Mouse (Mus musculus): Measurements from ENCODE around the gene Pfdn2.

The Pfdn2 gene

DNA sequence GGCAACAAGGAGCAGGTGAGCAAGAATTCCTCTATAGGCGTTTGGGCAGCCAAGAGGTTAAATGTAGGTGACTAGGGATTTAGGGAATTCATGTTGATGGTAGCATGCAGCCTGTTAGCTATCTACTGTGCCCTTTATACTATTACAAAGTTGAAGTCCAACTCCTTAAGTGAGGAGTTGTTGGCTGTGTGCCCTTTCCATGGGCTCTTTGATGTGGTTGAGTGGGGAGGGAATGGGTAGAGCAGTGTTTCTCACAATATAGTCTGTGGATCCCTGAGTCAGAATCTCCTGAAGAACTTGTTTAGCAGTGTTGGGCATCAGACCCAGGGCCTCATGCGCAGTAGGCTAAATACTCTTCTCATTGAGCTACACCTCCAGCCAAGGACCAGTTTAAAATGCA is 11.3 kb downstream of the Pfdn2 start:
- DNase-seq, result no peak

DNA sequence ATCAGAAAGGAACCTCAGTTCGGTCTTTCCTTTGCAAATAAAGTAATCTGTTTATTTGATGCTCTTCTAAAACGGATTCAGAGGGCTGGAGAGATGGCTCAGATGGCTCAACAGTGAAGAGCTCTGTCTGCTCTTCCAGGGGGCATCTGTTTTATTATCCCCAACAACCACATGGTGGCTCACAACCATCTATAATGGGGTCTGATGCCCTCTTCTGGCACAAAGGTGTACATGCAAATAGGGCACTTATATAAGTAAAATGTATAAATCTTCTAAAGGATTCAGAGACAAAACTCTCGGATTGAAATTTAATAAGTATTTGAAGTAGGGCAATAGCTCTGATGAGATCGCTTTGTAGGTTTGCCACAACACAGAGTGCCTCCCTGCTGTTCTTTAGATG is 13.0 kb downstream of the Pfdn2 start:
- DNase-seq, result peak in 1 of 2 experiments; percentile 31

DNA sequence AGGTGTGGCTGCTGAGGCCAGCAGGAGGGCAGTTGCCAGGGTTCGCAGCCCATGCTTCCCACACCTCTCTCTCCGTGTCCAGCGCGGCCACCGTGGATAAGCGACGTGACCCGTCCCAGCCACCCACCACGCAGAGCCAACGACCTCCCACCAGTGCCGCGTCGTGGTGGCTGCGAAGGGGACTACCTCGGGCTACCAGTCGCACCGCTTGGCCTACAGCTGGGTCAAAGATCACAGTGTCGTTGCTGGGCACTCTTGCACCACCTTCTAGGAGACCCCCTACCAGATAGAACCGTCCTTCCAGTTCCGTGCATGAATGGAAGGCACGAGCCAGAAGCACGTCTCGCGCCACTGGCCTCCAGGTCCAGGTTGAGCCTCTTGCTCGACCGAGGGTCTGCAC is 14.8 kb downstream of the Pfdn2 start:
- peak in 1 of 2 experiments; percentile 29 for DNase-seq

DNA sequence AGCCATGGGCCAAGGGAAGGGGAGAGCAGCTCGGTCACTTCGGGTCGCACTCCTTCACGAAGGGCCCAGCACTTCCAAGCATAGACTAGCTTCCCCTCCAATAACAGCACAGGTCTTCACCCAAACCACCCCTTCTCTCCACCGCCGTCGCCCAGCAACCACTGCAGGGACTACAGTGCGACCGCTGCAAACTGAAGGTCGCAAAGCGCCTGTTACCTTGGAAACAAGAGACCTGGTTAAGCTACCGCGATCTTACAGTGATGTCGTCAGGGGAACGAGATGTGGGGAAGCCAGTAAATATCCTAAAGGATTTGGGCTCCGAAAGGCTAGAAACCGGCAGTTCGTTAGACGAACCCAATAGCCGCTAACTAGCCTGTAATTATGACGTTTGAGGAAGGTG is 15.2 kb downstream of the Pfdn2 start, which contains the start of gene Klhdc9:
Klhdc9 (minus strand) TSS at position 143 of the 400 bp plus-strand sequence.
- peak; percentile 80 to 89 for DNase-seq

DNA sequence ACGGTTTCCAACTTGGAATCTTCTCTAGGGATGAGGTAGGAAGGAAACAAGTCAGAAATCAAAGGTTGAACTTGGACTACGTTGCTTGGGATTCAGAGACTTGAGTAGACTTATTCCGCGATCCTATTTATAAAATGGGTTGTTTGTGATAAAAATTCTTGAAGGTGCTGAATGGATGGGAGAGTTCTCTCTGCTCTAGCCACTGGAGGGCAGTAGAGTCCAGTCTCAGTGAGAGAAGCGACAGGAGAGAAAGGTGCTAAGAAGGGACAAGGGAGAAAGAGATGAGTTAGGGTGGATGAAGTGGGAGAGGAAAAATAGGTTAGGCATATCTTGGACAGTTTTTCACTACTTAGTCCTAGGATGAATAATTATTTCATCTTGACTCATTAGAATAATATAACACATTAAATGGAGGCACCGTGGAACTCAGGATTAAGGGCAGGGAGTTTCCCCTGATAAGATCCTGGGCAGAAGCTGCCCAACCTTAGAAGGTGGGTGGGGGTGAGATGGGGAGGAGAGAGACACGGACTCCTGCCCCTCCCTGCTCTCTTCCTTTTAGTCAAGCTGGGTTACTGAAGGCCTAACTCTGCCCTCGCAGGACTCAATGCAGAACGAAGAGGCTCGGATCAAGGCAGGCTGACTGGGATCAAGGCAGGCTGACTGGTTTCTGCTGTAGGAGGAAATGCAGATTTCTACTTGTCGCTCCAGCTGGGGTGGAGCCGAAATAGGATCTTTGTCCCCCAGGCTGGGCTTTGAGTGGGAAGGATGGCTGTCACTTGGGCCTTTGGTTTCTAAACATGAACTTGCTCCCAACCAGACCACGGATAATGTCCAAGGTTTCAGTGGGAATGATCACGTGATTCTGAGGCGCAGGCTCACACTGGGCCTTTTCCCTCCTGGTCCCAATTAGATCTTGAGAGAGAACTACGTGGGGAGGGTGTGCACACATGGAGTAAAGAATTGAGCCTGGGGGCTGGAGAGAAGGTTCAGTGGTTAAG is 15.9 kb downstream of the Pfdn2 start:
- DNase-seq, result peak in 1 of 2 experiments; percentile 52

DNA sequence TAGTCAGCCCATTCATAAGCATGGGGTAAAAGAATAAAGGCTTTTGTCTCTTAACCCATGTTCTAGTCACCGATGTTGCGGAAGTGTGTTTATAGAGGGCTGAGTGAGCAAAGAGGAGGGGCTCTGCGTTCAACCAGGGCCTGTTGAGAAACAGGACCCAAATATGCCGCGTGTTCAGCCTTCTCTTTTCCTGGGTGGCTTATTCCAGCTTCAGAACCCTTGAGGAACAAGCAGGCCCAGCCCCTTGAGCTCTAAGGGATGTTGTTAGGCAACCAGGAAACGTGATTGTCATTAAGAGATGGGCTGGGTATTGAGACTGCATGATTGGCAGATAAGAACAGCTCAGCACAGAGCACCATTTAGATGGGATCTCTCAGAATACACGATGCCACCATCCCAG is 20.5 kb downstream of the Pfdn2 start:
- DNase-seq, result no peak

DNA sequence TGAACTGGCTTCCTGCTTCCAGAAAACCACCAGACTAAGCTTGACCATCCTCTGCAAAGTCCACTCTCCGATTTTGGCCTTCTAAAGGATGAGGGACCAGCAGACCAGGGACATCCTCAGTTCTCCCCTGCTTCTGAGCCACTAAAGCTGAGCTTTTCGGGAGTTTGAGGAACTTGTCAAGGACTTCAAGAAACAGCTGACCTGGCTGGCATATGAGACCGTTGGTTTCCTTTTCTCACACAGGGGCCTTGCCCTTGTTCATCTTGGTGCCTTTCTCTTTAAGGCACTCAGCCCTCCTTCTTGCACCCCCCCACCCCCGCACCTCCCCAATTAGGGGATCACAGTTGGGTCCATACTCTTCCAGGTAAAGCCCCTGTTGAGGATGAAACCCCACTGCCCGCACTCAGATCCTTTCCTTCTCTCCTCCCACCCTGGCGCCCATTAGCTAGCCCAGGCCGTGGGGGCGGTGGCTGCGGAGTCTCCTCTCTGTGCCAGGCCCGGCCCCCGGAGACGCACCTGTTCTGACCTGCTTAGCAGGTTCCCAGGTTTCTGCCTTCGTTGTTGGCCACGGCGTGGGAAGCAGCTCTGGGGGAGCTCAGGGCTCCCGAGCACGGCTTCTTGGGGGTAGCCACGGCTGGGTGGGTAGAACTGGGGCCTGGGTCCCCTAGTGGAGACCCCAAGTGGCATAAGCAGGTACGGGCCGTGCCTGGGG is 24.5 kb downstream of the Pfdn2 start, which contains the start of gene Nectin4:
Nectin4 (plus strand) TSS at position 255 of the 712 bp plus-strand sequence.
- no peak for DNase-seq

DNA sequence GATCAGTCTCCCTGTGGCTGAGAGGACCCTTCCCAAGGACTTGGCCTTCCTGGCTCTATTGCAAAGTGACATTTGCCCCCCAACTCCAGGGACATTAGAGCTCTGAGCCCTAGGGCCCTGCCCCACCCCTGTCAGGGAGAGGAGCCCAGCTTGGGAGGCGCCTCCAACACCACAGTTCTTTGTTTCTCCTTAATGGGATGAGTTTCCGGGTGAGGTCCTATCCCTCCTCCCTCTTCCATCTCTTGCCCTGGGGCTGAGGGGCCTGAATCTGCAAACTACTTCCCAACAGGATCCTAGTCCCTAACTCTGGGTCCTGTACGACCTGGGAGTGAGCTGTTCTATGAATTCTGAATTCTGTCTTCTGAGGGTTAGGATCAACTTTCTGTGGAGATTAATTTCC is 27.4 kb downstream of the Pfdn2 start:
- DNase-seq, result no peak

DNA sequence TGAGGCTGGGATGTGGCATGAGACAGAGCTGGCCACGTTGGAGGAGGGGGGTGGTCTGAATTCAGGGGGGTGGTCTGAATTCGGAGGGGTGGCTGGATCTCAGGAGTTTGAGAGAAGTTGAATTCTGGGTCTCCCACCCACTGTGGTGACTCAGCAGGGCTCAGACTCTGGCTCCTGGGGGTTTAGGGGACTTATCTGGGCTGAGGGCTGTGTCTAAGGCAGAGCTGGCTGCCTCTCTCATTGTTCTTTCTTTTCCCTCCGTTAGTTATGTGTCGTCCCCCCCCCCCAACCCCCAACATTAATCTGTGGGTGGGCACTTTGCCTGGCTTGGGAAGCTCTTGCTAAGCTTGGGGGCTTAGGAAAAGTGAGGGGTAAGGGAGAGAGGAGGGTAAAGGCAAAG is 28.5 kb downstream of the Pfdn2 start:
- DNase-seq, result no peak

DNA sequence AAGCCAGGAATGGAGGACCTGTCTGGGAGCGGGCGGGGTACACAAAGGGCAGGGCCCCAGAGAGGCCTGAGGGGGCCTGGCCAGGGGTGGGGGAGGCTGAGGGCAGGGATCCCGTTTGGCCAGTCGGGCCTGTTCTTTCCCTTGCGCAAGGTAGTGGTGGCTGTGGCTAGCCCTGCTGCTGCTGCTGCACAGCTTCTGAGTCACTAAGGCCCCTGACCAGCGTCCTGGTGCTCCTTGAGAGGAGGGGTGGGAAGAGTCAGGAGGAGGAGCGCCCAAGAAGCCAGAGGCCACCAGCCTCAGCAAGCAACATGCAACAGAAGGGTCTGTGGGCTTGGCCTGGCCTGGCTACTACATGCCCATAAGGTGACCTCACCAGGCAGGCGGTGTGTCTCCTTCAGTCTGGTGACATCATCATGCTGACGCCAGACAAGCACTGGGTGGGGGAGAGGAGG is 30.2 kb downstream of the Pfdn2 start:
- DNase-seq, result no peak

DNA sequence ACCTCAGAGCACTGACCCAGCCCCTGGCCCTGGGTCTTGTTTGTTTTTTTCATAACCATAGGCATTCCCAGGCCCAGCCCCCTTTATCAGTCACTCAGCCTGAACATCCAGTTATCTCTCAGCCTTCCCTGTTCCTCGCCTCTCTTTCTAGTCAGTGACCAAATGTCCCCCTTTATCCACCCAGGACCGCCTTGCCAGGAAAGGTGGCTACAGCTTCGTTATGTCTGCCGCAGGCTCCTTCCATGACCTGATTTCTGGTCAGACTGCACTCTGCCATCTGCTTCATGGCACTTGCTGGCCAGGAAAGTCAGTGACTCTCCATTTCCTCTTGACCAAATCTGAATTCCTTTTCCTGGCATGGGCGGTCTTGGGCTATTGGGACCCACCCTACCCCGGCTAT is 32.8 kb downstream of the Pfdn2 start:
- DNase-seq, result no peak

DNA sequence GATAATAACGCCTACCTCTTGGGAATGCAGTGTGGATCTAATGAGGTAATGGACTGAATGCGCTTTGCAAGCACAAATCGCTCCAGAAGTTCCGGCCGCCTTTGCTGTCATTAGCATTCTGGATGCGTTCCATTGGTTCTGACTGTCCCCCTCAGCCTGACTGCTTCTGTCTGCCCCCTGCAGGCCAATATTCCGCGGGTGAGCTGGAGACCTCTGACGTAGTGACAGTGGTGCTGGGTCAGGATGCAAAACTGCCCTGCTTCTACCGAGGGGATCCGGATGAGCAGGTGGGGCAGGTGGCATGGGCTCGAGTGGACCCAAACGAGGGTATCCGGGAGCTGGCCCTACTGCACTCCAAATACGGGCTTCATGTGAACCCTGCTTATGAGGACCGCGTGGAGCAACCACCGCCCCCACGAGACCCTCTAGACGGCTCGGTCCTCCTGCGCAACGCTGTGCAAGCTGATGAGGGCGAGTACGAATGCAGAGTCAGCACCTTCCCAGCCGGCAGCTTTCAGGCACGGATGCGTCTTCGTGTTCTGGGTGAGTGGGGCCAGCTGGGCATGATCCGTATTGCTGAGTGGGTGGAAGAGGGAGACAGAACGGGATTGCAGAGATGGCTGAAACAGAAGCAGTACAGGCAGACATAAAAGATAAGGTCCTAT is 34.6 kb downstream of the Pfdn2 start:
- peak; percentile 48 to 58 for DNase-seq

DNA sequence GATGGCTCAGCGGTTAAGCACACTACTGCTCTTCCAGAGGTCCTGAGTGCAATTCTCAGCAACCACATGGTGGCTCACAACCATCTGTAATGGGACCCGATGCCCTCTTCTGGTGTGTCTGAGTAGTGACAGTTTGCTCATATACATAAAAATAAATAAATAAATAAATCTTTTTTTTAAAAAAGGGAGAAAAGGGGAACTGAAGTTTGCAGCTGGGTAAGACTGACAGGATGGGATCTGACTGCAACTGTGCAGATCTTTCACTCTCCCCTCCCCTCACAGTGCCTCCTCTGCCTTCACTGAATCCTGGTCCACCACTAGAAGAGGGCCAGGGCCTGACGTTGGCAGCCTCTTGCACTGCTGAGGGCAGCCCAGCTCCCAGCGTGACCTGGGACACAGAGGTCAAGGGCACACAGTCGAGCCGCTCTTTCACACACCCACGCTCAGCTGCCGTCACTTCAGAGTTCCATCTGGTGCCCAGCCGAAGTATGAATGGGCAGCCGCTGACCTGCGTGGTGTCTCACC is 36.7 kb downstream of the Pfdn2 start:
- no peak for DNase-seq

DNA sequence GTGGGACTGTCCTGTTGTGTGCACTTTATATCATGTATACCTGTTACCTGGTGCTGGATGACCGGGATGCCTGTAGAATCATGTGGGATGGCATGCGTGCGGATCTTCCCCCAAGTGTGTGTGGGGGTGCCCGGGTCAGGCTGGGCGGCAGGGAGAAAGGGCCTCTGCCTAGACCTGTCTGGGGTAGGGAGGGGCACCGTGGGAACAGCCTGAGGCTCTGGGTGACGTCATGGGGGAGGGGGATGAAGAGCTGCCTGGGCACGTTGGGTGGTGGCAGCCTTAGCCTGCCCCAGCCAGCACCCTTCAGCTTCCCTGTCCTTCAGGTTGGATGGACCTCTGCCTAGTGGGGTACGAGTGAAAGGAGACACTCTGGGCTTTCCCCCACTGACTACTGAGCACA is 38.9 kb downstream of the Pfdn2 start:
- no peak for DNase-seq

DNA sequence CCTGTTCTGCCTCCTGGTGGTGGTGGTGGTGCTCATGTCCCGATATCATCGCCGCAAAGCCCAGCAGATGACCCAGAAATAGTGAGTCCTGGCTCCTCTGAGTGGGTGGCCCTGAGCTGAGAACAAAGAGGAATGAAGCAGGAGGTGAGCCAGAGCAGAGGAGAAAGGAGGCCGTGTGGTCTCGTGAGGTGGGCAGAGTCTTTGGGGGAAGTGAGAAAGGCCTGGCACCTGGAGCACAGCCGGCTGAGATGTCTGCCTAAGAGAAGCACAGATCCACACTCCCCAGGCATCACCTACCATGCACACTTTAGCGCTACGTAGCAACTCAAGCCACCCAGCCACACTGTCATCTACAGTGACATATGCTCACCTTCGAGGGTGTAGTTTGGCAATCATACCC is 39.7 kb downstream of the Pfdn2 start:
- DNase-seq, result no peak

DNA sequence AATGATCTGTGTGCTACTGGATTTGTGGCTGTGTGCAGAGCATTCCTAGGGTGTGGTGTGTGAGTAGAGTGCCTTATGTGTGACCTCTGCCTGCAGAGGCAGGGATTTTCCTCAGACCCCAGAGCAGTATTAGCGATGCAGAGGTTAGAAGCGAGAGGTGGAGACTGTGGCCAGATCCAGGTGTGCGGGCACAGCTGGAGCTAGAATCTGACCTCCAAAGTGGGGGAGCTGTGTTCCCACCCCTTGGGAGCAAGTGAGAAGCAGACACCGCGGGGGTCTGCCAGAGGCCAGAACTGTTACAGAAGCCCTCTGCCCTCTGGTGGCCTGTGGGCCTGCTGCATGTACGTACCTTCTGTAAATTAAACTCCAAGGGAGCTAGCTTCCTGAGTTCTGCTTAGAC is 41.6 kb downstream of the Pfdn2 start:
- peak in 1 of 2 experiments; percentile 50 for DNase-seq

DNA sequence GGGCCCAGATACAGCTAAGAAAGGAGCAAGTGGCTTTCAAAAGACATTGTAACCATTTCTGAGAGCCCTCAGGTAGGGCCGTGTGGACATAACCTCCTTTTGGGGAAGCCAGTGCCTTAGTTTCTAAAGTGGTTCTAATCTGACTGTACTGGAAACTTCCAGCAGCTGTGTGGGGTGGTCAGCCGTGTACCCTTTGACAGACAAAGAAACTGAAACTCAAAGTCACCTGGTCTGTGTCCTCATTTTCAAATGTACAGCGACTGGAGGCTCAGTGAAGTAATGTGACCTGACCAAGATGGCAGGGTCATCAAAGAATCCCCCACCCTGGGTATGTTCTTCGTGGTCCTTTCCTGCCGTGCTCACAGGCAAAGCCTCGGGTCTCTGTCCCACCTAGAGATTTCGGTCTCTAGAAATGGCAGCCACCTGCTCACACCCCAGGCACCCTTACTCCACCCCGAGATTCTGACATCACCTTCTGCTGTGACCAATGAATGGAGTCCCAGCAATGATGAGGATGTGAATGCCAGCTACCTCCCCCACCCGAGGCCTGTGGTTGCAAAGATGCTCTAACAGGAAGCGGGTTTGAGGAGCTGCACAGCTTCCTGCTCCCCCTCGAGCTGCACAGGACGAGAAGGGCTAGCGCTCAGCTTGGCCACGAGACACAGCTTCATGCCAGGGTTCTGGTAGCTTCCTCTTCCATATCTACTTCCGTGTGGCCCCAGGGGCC is 43.1 kb downstream of the Pfdn2 start, which contains the start of gene Arhgap30:
Arhgap30 (plus strand) TSS at position 579 of the 727 bp plus-strand sequence.
- peak; percentile 92 to 97 for DNase-seq

DNA sequence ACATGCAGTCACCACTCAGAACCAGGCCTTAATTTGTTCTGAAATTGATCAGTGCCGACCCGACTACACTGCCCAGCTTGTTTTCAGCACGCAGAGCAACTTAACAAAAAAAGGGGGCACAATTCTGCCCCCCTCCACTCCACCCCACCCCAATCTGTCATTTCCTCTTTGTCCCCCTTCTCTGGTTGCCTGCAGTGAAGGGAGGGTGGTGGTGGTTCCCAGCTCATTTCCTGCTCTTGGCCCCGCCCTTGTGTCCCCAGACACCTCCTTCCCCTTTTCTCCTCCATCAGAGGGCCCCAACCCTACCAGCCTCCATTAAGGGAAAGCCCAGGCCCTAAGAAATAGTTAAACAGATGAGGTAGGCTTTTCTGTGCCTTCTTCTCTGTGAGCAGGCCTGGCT is 44.6 kb downstream of the Pfdn2 start:
- DNase-seq, result peak; percentile 68 to 82

DNA sequence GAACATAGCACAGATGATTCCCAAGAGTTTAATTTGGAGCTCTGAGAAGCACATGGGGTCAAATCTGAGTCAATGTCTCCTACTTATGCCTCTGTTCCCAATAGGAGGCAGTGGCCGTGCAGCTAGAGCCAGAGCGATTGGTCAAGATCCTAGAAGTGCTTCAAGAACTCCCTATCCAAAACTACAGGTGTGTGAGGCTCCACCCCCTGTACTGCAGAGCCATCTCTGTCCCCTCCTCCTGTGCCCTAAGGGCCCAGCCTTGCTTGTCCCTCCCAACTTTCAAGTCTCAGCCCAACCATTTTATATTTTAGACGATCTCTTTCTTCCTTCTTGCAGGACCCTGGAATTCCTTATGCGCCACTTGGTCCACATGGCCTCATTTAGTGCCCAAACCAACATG is 56.4 kb downstream of the Pfdn2 start:
- DNase-seq, result no peak

DNA sequence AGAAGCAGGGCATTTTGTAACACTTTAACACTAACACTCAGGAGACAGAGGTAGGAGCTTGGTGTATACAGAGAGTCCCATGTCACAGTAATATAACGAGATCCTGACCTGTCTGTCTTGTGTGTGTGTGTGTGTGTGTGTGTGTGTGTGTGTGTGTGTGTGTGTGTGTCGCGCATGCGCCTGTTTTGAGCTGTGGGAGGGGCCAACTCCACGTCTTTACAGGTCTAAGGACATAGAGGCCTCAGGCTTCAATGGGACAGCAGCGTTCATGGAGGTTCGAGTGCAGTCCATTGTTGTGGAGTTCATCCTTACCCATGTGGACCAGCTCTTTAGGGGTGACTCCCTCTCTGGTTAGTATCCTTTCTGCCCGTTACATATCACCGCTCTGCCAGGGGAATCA is 57.5 kb downstream of the Pfdn2 start:
- DNase-seq, result no peak

DNA sequence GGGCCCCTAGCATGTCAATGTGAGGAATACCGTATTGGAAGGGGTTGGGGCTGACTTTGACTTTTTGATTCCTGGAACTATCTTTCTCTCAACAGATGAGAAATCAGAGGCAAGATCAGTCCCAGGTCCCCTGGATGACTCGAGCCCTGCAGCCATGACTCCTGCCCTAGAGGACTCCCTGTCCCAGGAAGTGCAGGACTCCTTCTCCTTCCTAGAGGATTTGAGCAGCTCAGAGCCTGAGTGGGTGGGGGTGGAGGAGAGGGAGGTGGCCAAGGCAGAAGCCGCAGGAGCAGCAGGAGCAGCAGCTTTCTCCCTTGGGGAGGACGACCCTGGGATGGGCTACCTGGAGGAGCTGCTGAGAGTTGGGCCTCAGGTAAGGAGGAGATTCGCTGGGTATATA is 61.8 kb downstream of the Pfdn2 start:
- DNase-seq, result no peak
